Mouse (Mus musculus) forebrain, embryonic 10.5 days (tissue): Measurements from ENCODE around the gene Olfr1448. TPM values are rescaled to one million over a fixed set of nuclear protein-coding genes. Genes with fewer than 3 reads are reported as not detected.
"Not testable (repeated sequence)": the region's sequence is repeated elsewhere in the genome, so short reads cannot be mapped to it uniquely, and the experiment has no call there.

Experiments
- DNase-seq: peaks from one replicate; pipeline ENCODE4 v3.0.0-alpha.2; 2017; ENCODE audit warnings: low spot score; ENCODE audit errors: extremely low spot score
- H3K27ac ChIP-seq: fragments of 300-500 bp; sonication (generic); 2 replicates; pipeline ENCODE4 v1.5.1; 2016; ENCODE audit warnings: mild to moderate bottlenecking
- H3K27me3 ChIP-seq: fragments of 300-500 bp; sonication (generic); 2 replicates; pipeline ENCODE4 v1.6.1; 2016; ENCODE audit warnings: mild to moderate bottlenecking; ENCODE audit not compliant: poor library complexity, severe bottlenecking
- H3K36me3 ChIP-seq: fragments of 300-500 bp; sonication (generic); replicated peaks from 2 replicates; pipeline ENCODE4 v1.6.1; 2016; ENCODE audit warnings: mild to moderate bottlenecking, moderate library complexity
- H3K4me1 ChIP-seq: fragments of 300-500 bp; sonication (generic); 2 replicates; pipeline ENCODE4 v1.6.1; 2016
- H3K4me3 ChIP-seq: fragments of 300-500 bp; sonication (generic); 2 replicates; pipeline ENCODE4 v1.5.1; 2016; ENCODE audit warnings: mild to moderate bottlenecking, moderate library complexity
- H3K9me3 ChIP-seq: fragments of 300-500 bp; sonication (generic); 2 replicates; pipeline ENCODE4 v1.6.1; 2016; ENCODE audit warnings: mild to moderate bottlenecking, moderate library complexity
- WGBS: fragments of 180-500 bp; shearing (Covaris S2); methylation state at CpG from one replicate; pipeline ENCODE4 v1.1.7; 2016; 5-methylcytosine and 5-hydroxymethylcytosine counted together
- polyA plus RNA-seq: library from polyadenylated mRNA; unstranded; fragments of >200 nt; fragmentation: Nextera tagmentation; extraction: Ambion mirVana; gene quantifications from 2 replicates; pipeline ENCODE4 v1.2.1, GENCODE M21; 2016

Olfr1448 gene
- not detected in 2 replicates for polyA plus RNA-seq

GRCm38 (mm10) chr19:12924319-12924718 is at the start of gene Olfr1448:
TSS of gene Olfr1448 (minus strand) at chr19:12924419.
- Histone ChIP-seq H3K9me3 (peaks cover 15% of the 10 kb centered on the region), H3K27ac (no peak within 1 kb of the TSS), H3K4me3 (no peak within 1 kb of the TSS), H3K27me3 (no peaks in the 10 kb centered on the region), H3K36me3 (no peaks in the 10 kb centered on the region), H3K4me1 (no peaks in the 10 kb centered on the region)
- DNase-seq = no peak
- WGBS = 75% methylated on average over 1 of the region's 1 CpGs

GRCm38 (mm10) chr19:12970082-12970481 is 45.9 kb upstream of the Olfr1448 start:
- not testable (repeated sequence) for DNase-seq, H3K36me3 ChIP-seq, H3K27ac ChIP-seq, H3K4me1 ChIP-seq, H3K27me3 ChIP-seq, H3K4me3 ChIP-seq
- WGBS = 86% methylated on average over 5 of the region's 5 CpGs
- peaks cover 46% of the 10 kb centered on the region for H3K9me3 ChIP-seq

- Histone ChIP-seq H3K36me3 (no peaks in the 10 kb centered on the region), H3K4me1 (no peaks in the 10 kb centered on the region), H3K4me3 (no peak within 1 kb of the TSS), H3K27me3 (no peaks in the 10 kb centered on the region), H3K9me3 (peaks cover 23% of the 10 kb centered on the region), H3K27ac (no peak within 1 kb of the TSS)
- WGBS = 91% methylated on average over 1 of the region's 1 CpGs
- DNase-seq = no peak
Observed at GRCm38 (mm10) chr19:12949958-12950357, 25.7 kb upstream of the Olfr1448 start, which contains the start of gene Olfr1450. TSS of gene Olfr1450 (plus strand) at chr19:12950258.

GRCm38 (mm10) chr19:12930540-12930939 is 6.3 kb upstream of the Olfr1448 start, which contains the start of gene Olfr1449:
TSS of gene Olfr1449 (plus strand) at chr19:12930840.
- H3K9me3 ChIP-seq = peaks cover 35% of the 10 kb centered on the region
- no peaks in the 10 kb centered on the region for H3K36me3 ChIP-seq
- no peak within 1 kb of the TSS for H3K27ac ChIP-seq
- no peak for DNase-seq
- H3K27me3 ChIP-seq = no peaks in the 10 kb centered on the region
- no peaks in the 10 kb centered on the region for H3K4me1 ChIP-seq
- no peak within 1 kb of the TSS for H3K4me3 ChIP-seq

DNA sequence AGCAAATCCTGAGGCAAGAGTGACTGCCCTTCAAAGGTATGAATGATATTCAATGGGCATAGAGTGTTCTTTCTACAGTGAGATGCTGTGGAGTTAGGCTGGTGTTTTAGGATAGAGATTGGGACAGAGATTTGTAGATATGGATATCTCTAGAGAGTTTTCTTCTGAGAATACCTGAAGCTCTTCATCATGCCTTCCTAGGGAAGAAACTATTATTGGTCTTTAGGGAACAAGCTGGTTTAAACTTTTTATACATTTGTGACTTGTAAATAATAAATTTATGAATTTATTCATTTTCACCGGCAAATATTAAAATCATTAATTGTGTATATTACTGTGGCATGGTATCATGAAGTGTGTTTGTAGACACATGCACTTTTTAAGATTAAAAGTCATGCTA is 20.6 kb downstream of the Olfr1448 start, which contains the start of gene Olfr1447:
Gene Olfr1447, minus strand, starts transcription at position 101 of the 400 bp plus-strand sequence.
- no peak for DNase-seq
- Histone ChIP-seq H3K27me3 (no peaks in the 10 kb centered on the region), H3K4me1 (no peaks in the 10 kb centered on the region), H3K4me3 (no peak within 1 kb of the TSS), H3K27ac (no peak within 1 kb of the TSS), H3K36me3 (no peaks in the 10 kb centered on the region), H3K9me3 (peaks cover 32% of the 10 kb centered on the region)
- 94% methylated on average over 1 of the region's 1 CpGs for WGBS

- Histone ChIP-seq H3K4me1 (no peaks in the 10 kb centered on the region), H3K36me3 (no peaks in the 10 kb centered on the region), H3K4me3 (no peak within 1 kb of the TSS), H3K27ac (no peak within 1 kb of the TSS), H3K27me3 (no peaks in the 10 kb centered on the region), H3K9me3 (peaks cover 3% of the 10 kb centered on the region; the same call in 1 of the 2 replicates)
- 76% methylated on average over 1 of the region's 1 CpGs for WGBS
- DNase-seq = no peak
Observed at GRCm38 (mm10) chr19:12893424-12893823, 30.8 kb downstream of the Olfr1448 start, which contains the start of gene Olfr1446. TSS of gene Olfr1446 (minus strand) at chr19:12893524.

GRCm38 (mm10) chr19:12883555-12883954 is 40.7 kb downstream of the Olfr1448 start, which contains the start of gene Olfr1445:
TSS of gene Olfr1445 (plus strand) at chr19:12883855.
- no peaks in the 10 kb centered on the region for H3K4me1 ChIP-seq
- no peak within 1 kb of the TSS for H3K27ac ChIP-seq
- H3K4me3 ChIP-seq = no peak within 1 kb of the TSS
- DNase-seq = no peak
- no peaks in the 10 kb centered on the region for H3K36me3 ChIP-seq
- H3K27me3 ChIP-seq = no peaks in the 10 kb centered on the region
- WGBS = 88% methylated on average over 2 of the region's 2 CpGs
- peaks cover 10% of the 10 kb centered on the region; the same call in 1 of the 2 replicates for H3K9me3 ChIP-seq

Other genes starting within 250 kb of the Olfr1448 start
- not detected in 2 replicates for gene Olfr1443, start 246.3 kb downstream of the Olfr1448 start, polyA plus RNA-seq
- gene Keg1, start 228.6 kb downstream of the Olfr1448 start, polyA plus RNA-seq = not detected in 2 replicates
- gene Cntf, start 158.8 kb downstream of the Olfr1448 start, polyA plus RNA-seq = 1.9 and 2.1 TPM in 2 replicates
- 14.1 and 14.3 TPM in 2 replicates for gene Zfp91, start 128.3 kb downstream of the Olfr1448 start, polyA plus RNA-seq
- 0.76 and 0.77 TPM in 2 replicates for gene Lpxn, start 128.2 kb downstream of the Olfr1448 start, polyA plus RNA-seq
- not detected in 2 replicates for gene Gm5244, start 77.7 kb downstream of the Olfr1448 start, polyA plus RNA-seq
- not detected in 2 replicates for gene Olfr1444, start 67.1 kb downstream of the Olfr1448 start, polyA plus RNA-seq
- not detected in 2 replicates for gene Olfr1445, start 40.6 kb downstream of the Olfr1448 start, polyA plus RNA-seq
- not detected in 2 replicates for gene Olfr1446, start 30.9 kb downstream of the Olfr1448 start, polyA plus RNA-seq
- not detected in 2 replicates for gene Olfr1447, start 20.7 kb downstream of the Olfr1448 start, polyA plus RNA-seq
- gene Olfr1449, start 6.4 kb upstream of the Olfr1448 start, polyA plus RNA-seq = not detected in 2 replicates
- gene Olfr1450, start 25.8 kb upstream of the Olfr1448 start, polyA plus RNA-seq = not detected in 2 replicates
- not detected in 2 replicates for gene Olfr1451, start 70.6 kb upstream of the Olfr1448 start, polyA plus RNA-seq
- not detected in 2 replicates for gene Olfr1453, start 103.9 kb upstream of the Olfr1448 start, polyA plus RNA-seq
- not detected in 2 replicates for gene Olfr1454, start 136.2 kb upstream of the Olfr1448 start, polyA plus RNA-seq
- gene Olfr1457, start 173.5 kb upstream of the Olfr1448 start, polyA plus RNA-seq = not detected in 2 replicates
- not detected in 2 replicates for gene Olfr1458, start 182.4 kb upstream of the Olfr1448 start, polyA plus RNA-seq
- gene Olfr1459, start 225.1 kb upstream of the Olfr1448 start, polyA plus RNA-seq = not detected in 2 replicates
- not detected in 2 replicates for gene Olfr1461, start 238.6 kb upstream of the Olfr1448 start, polyA plus RNA-seq